Mouse (Mus musculus) limb, embryonic 14.5 days (tissue): ENCODE data around the gene Eml3. TPM values are rescaled to one million over a fixed set of nuclear protein-coding genes. Genes with fewer than 3 reads are reported as not detected.
"Not testable (repeated sequence)": the region's sequence is repeated elsewhere in the genome, so short reads cannot be mapped to it uniquely, and the experiment has no call there.

ENCODE experiments used
- ATAC-seq: fragments of 200-750 bp; cut with Nextera tagmentation; 2 replicates; pipeline ENCODE4 v1.8.0; 2017; ENCODE audit warnings: low read depth, moderate number of reproducible peaks, moderate TSS enrichment; ENCODE audit not compliant: low FRiP score
- DNase-seq: peaks from one replicate; pipeline ENCODE4 v3.0.0-alpha.2; 2015; ENCODE audit warnings: low spot score
- H3K27ac ChIP-seq: fragments of 300-500 bp; sonication (generic); replicated peaks from 2 replicates; pipeline ENCODE4 v1.5.1; 2014; ENCODE audit warnings: low read depth, mild to moderate bottlenecking, low read length, moderate library complexity, mixed read lengths
- H3K27me3 ChIP-seq: fragments of 300-500 bp; sonication (generic); 2 replicates; pipeline ENCODE4 v1.6.1; 2014; ENCODE audit warnings: low read length, mixed read lengths; ENCODE audit not compliant: control insufficient read depth, insufficient read depth
- H3K36me3 ChIP-seq: fragments of 300-500 bp; sonication (generic); 2 replicates; pipeline ENCODE4 v1.6.1; 2014; ENCODE audit warnings: mild to moderate bottlenecking, low read length, moderate library complexity, mixed read lengths; ENCODE audit not compliant: control insufficient read depth, insufficient read depth
- H3K4me1 ChIP-seq: fragments of 300-500 bp; sonication (generic); 2 replicates; pipeline ENCODE4 v1.6.1; 2014; ENCODE audit warnings: antibody characterized with exemption, low read length, mixed read lengths; ENCODE audit not compliant: control insufficient read depth, insufficient read depth
- H3K4me2 ChIP-seq: fragments of 300-500 bp; sonication (generic); replicated peaks from 2 replicates; pipeline ENCODE4 v1.6.1; 2014; ENCODE audit warnings: low read depth, mild to moderate bottlenecking, low read length, moderate library complexity; ENCODE audit not compliant: severe bottlenecking
- H3K4me3 ChIP-seq: fragments of 300-500 bp; sonication (generic); replicated peaks from 2 replicates; pipeline ENCODE4 v1.5.1; 2014; ENCODE audit warnings: low read length
- H3K9ac ChIP-seq: fragments of 300-500 bp; sonication (generic); 2 replicates; pipeline ENCODE4 v1.6.1; 2014; ENCODE audit warnings: mild to moderate bottlenecking, low read depth, low read length, moderate library complexity; ENCODE audit not compliant: severe bottlenecking
- H3K9me3 ChIP-seq: fragments of 300-500 bp; sonication (generic); 2 replicates; pipeline ENCODE4 v1.6.1; 2016; ENCODE audit warnings: low read length; ENCODE audit not compliant: control insufficient read depth
- POLR2A ChIP-seq: fragments of 200-500 bp; IDR thresholded peaks from 2 replicates; pipeline ENCODE4 v1.8.0; 2012; ENCODE audit warnings: inconsistent platforms, mild to moderate bottlenecking, moderate library complexity, borderline replicate concordance; ENCODE audit not compliant: insufficient read depth, insufficient read length; ENCODE audit errors: extremely low read depth
- WGBS: fragments of 180-500 bp; shearing (Covaris S2); extraction: QIAGEN DNeasy Blood & Tissue Kit; methylation state at CpG from one replicate; pipeline ENCODE4 v1.1.7; 2014; 5-methylcytosine and 5-hydroxymethylcytosine counted together
- polyA plus RNA-seq, 2 experiments: library from polyadenylated mRNA; depleted of rRNA in 1 of 2; stranded (reverse) in 1 of 2; unstranded in 1 of 2; fragments of >200 nt; fragmentation: Nextera tagmentation in 1 of 2; extraction: Ambion mirVana in 1 of 2; gene quantifications; 2 replicates each; pipeline versions ENCODE4 v1.2.1 to v1.2.3; 2012 to 2014

Eml3 gene
- polyA plus RNA-seq, 2 experiments, result 21.5 to 62.1 TPM

DNA sequence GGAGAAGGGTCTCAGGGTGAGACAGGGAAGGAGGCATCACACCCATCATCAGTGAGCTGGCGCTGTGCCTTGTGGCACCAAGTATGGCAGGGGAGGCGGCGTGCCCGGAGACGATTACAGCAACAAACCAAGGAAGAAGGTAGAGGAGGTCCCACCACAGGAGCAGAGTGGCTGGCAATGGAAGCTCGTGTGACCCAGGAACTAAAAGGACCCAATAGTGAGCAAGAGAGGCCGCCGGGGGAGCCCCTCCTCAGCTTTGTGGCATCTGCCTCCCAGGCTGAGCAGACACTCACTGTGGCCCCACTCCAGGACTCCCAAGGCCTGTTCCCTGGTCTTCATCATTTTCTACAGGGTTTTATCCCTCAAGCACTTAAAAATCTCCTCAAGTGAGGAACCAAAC lies 36.4 kb downstream of the Eml3 start:
- no peak for TF ChIP-seq POLR2A
- Histone ChIP-seq H3K4me2 (peak overlapping the region; percentile 73), H3K9me3 (no peaks in the 10 kb centered on the region), H3K9ac (peak overlapping the region; percentile 97), H3K27me3 (no peaks in the 10 kb centered on the region), H3K4me3 (peak overlapping the region; percentile 92), H3K27ac (peak overlapping the region; percentile 97), H3K4me1 (peaks cover 19% of the 10 kb centered on the region; the same call in 1 of the 2 replicates), H3K36me3 (peaks cover 76% of the 10 kb centered on the region)
- no peak for ATAC-seq
- 79% methylated on average over 8 of the region's 8 CpGs for WGBS
- no peak for DNase-seq

DNA sequence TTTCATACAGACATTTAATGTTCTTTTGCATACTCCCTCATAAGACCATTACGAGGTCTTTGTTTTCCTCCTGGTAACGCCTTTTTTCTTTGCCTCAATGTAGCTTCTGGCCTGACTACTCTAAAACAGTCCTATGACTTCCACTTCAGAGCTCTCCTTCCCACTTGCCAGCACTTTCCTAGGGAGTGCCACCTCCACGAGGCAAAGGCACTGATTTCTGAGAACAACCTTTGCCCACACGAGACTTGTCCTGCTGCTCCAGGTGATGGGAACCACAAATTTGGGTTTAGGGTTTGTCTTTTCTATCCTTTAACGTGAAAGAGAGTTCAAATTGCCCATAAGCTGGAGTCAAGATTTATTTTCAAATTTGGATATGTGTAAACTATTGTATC lies 36.8 kb downstream of the Eml3 start:
- 27% methylated on average over 5 of the region's 5 CpGs for WGBS
- Histone ChIP-seq H3K27me3 (no peaks in the 10 kb centered on the region), H3K36me3 (peaks cover 77% of the 10 kb centered on the region), H3K9ac (peak overlapping the region; percentile 97), H3K4me3 (peak overlapping the region; percentile 92), H3K4me1 (peaks cover 19% of the 10 kb centered on the region; the same call in 1 of the 2 replicates), H3K4me2 (peak overlapping the region; percentile 73), H3K9me3 (no peaks in the 10 kb centered on the region), H3K27ac (peak overlapping the region; percentile 97)
- DNase-seq (no peak), ATAC-seq (no peak)
- no peak for TF ChIP-seq POLR2A

DNA sequence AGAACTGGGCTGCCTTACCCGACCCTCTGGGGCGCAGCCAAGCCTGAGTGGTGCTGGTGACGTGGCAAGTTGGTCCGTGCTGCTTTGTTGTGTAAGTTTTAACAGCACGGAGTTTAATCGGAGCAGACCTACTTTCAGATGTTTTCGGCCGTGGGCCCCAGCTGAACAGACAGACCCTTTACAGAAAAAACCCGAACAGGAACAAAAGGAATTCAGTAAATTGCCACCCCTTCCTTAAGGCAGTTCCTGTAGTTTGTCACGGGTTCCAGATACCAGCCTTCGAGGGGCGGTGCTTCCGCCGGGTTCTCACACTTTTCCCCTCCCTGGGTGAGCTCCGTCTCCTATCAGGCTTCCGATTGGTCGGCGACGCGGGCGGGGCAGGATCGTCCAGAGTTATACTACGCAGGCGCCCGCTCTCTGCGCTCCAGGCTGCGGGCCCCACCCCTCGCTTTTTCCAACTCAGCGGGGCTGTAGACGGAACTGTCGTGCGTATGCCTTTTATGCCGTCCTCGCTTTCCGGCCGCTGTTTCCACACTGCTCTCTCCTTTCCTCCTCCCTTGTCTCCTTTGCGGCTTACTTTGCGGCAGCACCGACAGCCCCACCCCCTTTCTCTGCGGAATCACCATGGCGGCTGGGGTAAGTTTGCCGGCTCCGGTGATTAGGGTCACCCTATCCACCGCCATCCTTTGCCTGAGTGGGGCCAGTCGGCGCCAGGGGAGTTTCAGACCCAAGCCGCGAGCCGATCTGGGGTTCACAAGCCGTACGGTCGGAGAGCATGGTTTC lies 37.4 kb downstream of the Eml3 start, which contains the start of gene Eef1g:
TSS of gene Eef1g (plus strand) at position 452 of the 783 bp plus-strand sequence.
- peak within 1 kb of the TSS; percentile 90 for H3K4me2 ChIP-seq
- peaks cover 19% of the 10 kb centered on the region; the same call in 1 of the 2 replicates for H3K4me1 ChIP-seq
- peak within 1 kb of the TSS; percentile 92 for H3K4me3 ChIP-seq
- under 1% methylated on average over 52 of the region's 52 CpGs for WGBS
- H3K27me3 ChIP-seq, result no peaks in the 10 kb centered on the region
- no peaks in the 10 kb centered on the region for H3K9me3 ChIP-seq
- H3K27ac ChIP-seq, result peak within 1 kb of the TSS; percentile 97
- H3K9ac ChIP-seq, result peak within 1 kb of the TSS; percentile 97
- DNase-seq (peak; percentile 100), ATAC-seq (peak; percentile 99)
- peak; percentile 34; the same call in 1 of the 2 replicates for TF ChIP-seq POLR2A
- peaks cover 77% of the 10 kb centered on the region for H3K36me3 ChIP-seq

DNA sequence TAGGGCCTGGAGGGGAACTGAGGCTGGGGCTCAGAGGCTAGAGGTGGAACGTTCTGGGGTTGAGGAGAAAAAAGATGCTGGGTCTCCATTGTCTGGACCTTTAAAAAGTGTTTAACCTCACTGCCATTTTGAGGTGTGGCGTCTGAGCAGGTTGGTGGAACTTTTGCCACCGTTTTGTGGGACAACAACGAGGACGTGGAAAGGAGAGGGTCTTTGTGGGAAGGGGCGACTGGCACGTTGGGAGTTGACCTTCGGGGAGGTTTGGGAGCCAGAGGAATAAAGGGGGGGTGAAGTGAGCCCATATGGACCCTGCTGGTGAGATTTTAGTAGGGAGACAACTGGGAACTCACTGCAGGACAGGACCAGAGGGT lies 38.0 kb downstream of the Eml3 start:
- Histone ChIP-seq H3K4me2 (peak overlapping the region; percentile 90), H3K27me3 (no peaks in the 10 kb centered on the region), H3K4me1 (peaks cover 19% of the 10 kb centered on the region; the same call in 1 of the 2 replicates), H3K9ac (peak overlapping the region; percentile 97), H3K36me3 (peaks cover 77% of the 10 kb centered on the region), H3K27ac (peak overlapping the region; percentile 86), H3K9me3 (no peaks in the 10 kb centered on the region), H3K4me3 (peak overlapping the region; percentile 92)
- no peak for DNase-seq
- no peak for ATAC-seq
- TF ChIP-seq POLR2A, result no peak
- 0% methylated on average over 8 of the region's 8 CpGs for WGBS

DNA sequence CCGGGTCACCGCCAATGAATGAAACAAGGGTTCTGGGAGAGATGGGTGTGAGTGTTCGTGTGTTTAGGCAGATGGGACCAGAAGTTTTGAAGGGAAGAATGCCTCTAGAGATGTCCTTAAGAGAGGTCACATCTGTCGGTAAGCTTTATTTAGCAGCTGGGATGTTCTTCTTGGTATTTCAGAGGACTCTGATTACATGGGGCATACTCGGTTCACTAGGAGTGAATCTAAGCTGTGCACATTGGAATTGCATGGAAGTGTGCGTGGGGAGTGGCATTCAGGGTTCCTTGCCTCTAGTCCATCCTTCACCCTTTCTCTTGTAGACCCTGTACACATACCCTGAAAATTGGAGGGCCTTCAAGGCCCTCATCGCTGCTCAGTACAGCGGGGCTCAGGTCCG lies 38.5 kb downstream of the Eml3 start:
- ATAC-seq (no peak), DNase-seq (no peak)
- Histone ChIP-seq H3K9me3 (no peaks in the 10 kb centered on the region), H3K4me2 (peak overlapping the region; percentile 90), H3K9ac (peak overlapping the region; percentile 97), H3K27me3 (no peaks in the 10 kb centered on the region), H3K4me3 (peak overlapping the region; percentile 92), H3K4me1 (peaks cover 19% of the 10 kb centered on the region; the same call in 1 of the 2 replicates), H3K36me3 (peaks cover 78% of the 10 kb centered on the region), H3K27ac (peak overlapping the region; percentile 86)
- TF ChIP-seq POLR2A, result no peak
- 5% methylated on average over 9 of the region's 9 CpGs for WGBS

DNA sequence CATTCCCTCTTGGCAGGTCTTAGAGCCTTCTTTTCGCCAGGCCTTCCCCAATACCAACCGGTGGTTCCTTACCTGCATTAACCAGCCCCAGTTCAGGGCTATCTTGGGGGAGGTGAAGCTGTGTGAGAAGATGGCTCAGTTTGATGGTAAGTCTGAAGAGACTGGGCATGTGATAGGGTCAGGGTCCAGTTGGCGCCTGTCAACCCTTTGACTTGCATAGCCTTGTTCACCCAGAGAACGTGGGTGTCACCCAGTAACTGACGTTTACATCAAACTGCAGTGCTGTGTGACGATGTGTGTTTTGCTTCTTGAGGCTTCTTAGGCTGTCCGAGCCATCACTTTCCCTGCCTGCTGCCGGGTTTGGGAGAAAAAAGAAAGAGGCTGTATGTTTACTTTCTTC lies 43.1 kb downstream of the Eml3 start:
- not testable (repeated sequence) for H3K9ac ChIP-seq, H3K27me3 ChIP-seq, H3K27ac ChIP-seq, H3K9me3 ChIP-seq, H3K4me2 ChIP-seq, H3K4me1 ChIP-seq, H3K4me3 ChIP-seq, DNase-seq, ATAC-seq
- 90% methylated on average over 8 of the region's 8 CpGs for WGBS
- peaks cover 91% of the 10 kb centered on the region for H3K36me3 ChIP-seq
